Mouse (Mus musculus): Measurements from ENCODE around the gene Hpgd. TPM values are rescaled to one million over a fixed set of nuclear protein-coding genes. Genes with fewer than 3 reads are reported as not detected.

The Hpgd gene
- total and polyA plus RNA-seq, 3 experiments: not detected

- in situ Hi-C loops (cut with MboI; ENCODE audit: low pct_ligation_motif_present, low pct_unique_long_range_greater_than_20kb, low sequenced_read_pairs): no loop called here
- dilution Hi-C loops (cut with MboI; ENCODE audit: extremely low pct_ligation_motif_present, extremely low pct_unique_long_range_greater_than_20kb, low sequenced_read_pairs): no loop called here
- DNase-seq (ENCODE audit: extremely low read depth): no peak
- Histone ChIP-seq H3K9me3 (replicated peaks; ENCODE audit: low read length) (peaks cover 15% of the 10 kb centered on the region), H3K79me2 (replicated peaks; ENCODE audit: control insufficient read depth, extremely low read depth, insufficient read depth, poor library complexity, severe bottlenecking) (no peaks in the 10 kb centered on the region), H3K4me3 (replicated peaks in 1 of 3; ENCODE audit: low read depth in 2 of 3, low read length in 2 of 3, poor library complexity in 1 of 3) (no peak overlapping the region), H3K36me3 (replicated peaks in 1 of 2; ENCODE audit: control insufficient read depth in 1 of 2, insufficient read depth in 1 of 2, low read length in 1 of 2) (no peaks in the 10 kb centered on the region), H3K27ac (ENCODE audit: insufficient read depth, low read depth) (no peak overlapping the region), H3K27me3 (replicated peaks) (no peaks in the 10 kb centered on the region), H3K4me2 (ENCODE audit: insufficient read depth, low read depth, poor library complexity, severe bottlenecking) (no peak overlapping the region), H3K9ac (ENCODE audit: insufficient read depth, low read depth) (no peak overlapping the region), H3K4me1 (ENCODE audit: control insufficient read depth in 1 of 2, insufficient read depth in 2 of 2) (no peaks in the 10 kb centered on the region)
- TF ChIP-seq ZC3H11A (IDR thresholded peaks at IDR 0.05; ENCODE audit: low read depth, low read length) (no peak), MAZ (IDR thresholded peaks at IDR 0.05; ENCODE audit: low read depth, low read length) (no peak)
Measured at GRCm38 (mm10) chr8:56287370-56288072, 6.9 kb upstream of the Hpgd start.

GRCm38 (mm10) chr8:56292318-56292717 lies 2.1 kb upstream of the Hpgd start:
- Histone ChIP-seq H3K9me3 (replicated peaks; ENCODE audit: low read length) (peaks cover 22% of the 10 kb centered on the region), H3K27me3 (replicated peaks) (no peaks in the 10 kb centered on the region), H3K4me3 (replicated peaks in 1 of 3; ENCODE audit: low read depth in 2 of 3, low read length in 2 of 3, poor library complexity in 1 of 3) (no peak overlapping the region), H3K36me3 (replicated peaks in 1 of 2; ENCODE audit: control insufficient read depth in 1 of 2, insufficient read depth in 1 of 2, low read length in 1 of 2) (no peaks in the 10 kb centered on the region), H3K27ac (ENCODE audit: insufficient read depth, low read depth) (no peak overlapping the region), H3K9ac (ENCODE audit: insufficient read depth, low read depth) (no peak overlapping the region), H3K79me2 (replicated peaks; ENCODE audit: control insufficient read depth, extremely low read depth, insufficient read depth, poor library complexity, severe bottlenecking) (no peaks in the 10 kb centered on the region), H3K4me2 (ENCODE audit: insufficient read depth, low read depth, poor library complexity, severe bottlenecking) (no peak overlapping the region), H3K4me1 (ENCODE audit: control insufficient read depth in 1 of 2, insufficient read depth in 2 of 2) (no peaks in the 10 kb centered on the region)
- no peak for DNase-seq (ENCODE audit: extremely low read depth)
- in situ Hi-C loops (cut with MboI; ENCODE audit: low pct_ligation_motif_present, low pct_unique_long_range_greater_than_20kb, low sequenced_read_pairs): no loop called here
- TF ChIP-seq USF2 (conservative IDR thresholded peaks at IDR 0.05; ENCODE audit: low read depth, low read length) (no peak), CHD1 (IDR thresholded peaks at IDR 0.05; ENCODE audit: low read depth, low read length) (no peak)
- dilution Hi-C loops (cut with MboI; ENCODE audit: extremely low pct_ligation_motif_present, extremely low pct_unique_long_range_greater_than_20kb, low sequenced_read_pairs): no loop called here

- dilution Hi-C loops (cut with MboI; ENCODE audit: extremely low pct_ligation_motif_present, extremely low pct_unique_long_range_greater_than_20kb, low sequenced_read_pairs): no loop called here
- no peak overlapping the region for H3K4me3 ChIP-seq (replicated peaks in 1 of 3; ENCODE audit: low read depth in 2 of 3, low read length in 2 of 3, poor library complexity in 1 of 3)
- H3K36me3 ChIP-seq (replicated peaks in 1 of 2; ENCODE audit: control insufficient read depth in 1 of 2, insufficient read depth in 1 of 2, low read length in 1 of 2): no peaks in the 10 kb centered on the region
- in situ Hi-C loops (cut with MboI; ENCODE audit: low pct_ligation_motif_present, low pct_unique_long_range_greater_than_20kb, low sequenced_read_pairs): no loop called here
- TF ChIP-seq GABPA (IDR thresholded peaks at IDR 0.05; ENCODE audit: insufficient replicate concordance, low read depth, low read length): no peak
- TF ChIP-seq RAD21 (IDR thresholded peaks at IDR 0.05; ENCODE audit: low read depth, low read length): no peak
- TF ChIP-seq POLR2AphosphoS2 (IDR thresholded peaks at IDR 0.05; ENCODE audit: low read depth, low read length): no peak
- no peak for TF ChIP-seq TCF12 (IDR thresholded peaks at IDR 0.05; ENCODE audit: low read depth, low read length)
- no peak for TF ChIP-seq USF1 (IDR thresholded peaks at IDR 0.05; ENCODE audit: low read depth, low read length)
- no peak for TF ChIP-seq RCOR1 (conservative IDR thresholded peaks at IDR 0.05; ENCODE audit: low read depth, low read length)
- no peak for TF ChIP-seq EP300 (IDR thresholded peaks at IDR 0.05; ENCODE audit: low read length)
- no peak for TF ChIP-seq PAX5 (IDR thresholded peaks at IDR 0.05; ENCODE audit: low read length)
- TF ChIP-seq ZNF384 (IDR thresholded peaks at IDR 0.05; ENCODE audit: low read depth, low read length): no peak
- no peak for TF ChIP-seq MAZ (IDR thresholded peaks at IDR 0.05; ENCODE audit: low read depth, low read length)
- TF ChIP-seq KAT2A (IDR thresholded peaks at IDR 0.05; ENCODE audit: insufficient replicate concordance, low read length): no peak
- no peak for TF ChIP-seq JUN (IDR thresholded peaks at IDR 0.05; ENCODE audit: insufficient read depth, low read depth, low read length)
- TF ChIP-seq MYC (IDR thresholded peaks at IDR 0.05; ENCODE audit: low read depth, low read length): no peak
- no peak for TF ChIP-seq ZKSCAN1 (IDR thresholded peaks at IDR 0.05; ENCODE audit: borderline replicate concordance, low read depth, low read length)
- TF ChIP-seq NELFE (IDR thresholded peaks at IDR 0.05; ENCODE audit: low read depth, low read length): no peak
- H3K27me3 ChIP-seq (replicated peaks): no peaks in the 10 kb centered on the region
- H3K9me3 ChIP-seq (replicated peaks; ENCODE audit: low read length): peaks cover 22% of the 10 kb centered on the region
- no peaks in the 10 kb centered on the region for H3K4me1 ChIP-seq (ENCODE audit: control insufficient read depth in 1 of 2, insufficient read depth in 2 of 2)
- H3K9ac ChIP-seq (ENCODE audit: insufficient read depth, low read depth): no peak overlapping the region
- no peaks in the 10 kb centered on the region for H3K79me2 ChIP-seq (replicated peaks; ENCODE audit: control insufficient read depth, extremely low read depth, insufficient read depth, poor library complexity, severe bottlenecking)
- no peak overlapping the region for H3K4me2 ChIP-seq (ENCODE audit: insufficient read depth, low read depth, poor library complexity, severe bottlenecking)
- no peak for DNase-seq (ENCODE audit: extremely low read depth)
- no peak overlapping the region for H3K27ac ChIP-seq (ENCODE audit: insufficient read depth, low read depth)
Measured at GRCm38 (mm10) chr8:56293480-56293879, 905 bp upstream of the Hpgd start.

Data from CH12.LX (cell line).